Mouse (Mus musculus) urinary bladder, postnatal 4 days (tissue): ENCODE results near the gene Pde9a.

Experiments
- DNase-seq, 2 experiments: peaks; one replicate each; pipeline ENCODE4 v3.0.0; 2021 to 2022; ENCODE audit warnings: low spot score in 2 of 2

Gene Pde9a

DNA sequence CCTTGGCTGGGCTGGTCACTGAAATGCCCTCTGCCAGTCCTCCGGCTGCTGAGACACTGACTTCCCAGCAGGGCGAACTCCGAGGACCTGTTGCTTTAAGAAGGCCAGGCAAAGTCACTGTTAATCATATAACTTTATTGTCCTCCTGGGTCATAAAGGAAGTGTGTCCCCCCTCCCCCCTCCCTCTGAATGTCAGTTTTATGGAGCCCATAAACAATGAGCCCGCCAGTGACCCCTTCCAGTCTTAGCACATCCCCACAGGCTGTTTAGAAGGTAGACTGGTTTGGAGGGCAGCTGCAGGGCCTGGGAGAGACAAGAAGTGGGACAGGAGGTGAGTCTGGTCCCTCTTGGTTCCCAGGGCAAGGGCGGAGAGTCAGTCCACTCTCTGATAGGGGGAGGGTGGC, 46.9 kb downstream of the Pde9a start:
- no peak for DNase-seq

DNA sequence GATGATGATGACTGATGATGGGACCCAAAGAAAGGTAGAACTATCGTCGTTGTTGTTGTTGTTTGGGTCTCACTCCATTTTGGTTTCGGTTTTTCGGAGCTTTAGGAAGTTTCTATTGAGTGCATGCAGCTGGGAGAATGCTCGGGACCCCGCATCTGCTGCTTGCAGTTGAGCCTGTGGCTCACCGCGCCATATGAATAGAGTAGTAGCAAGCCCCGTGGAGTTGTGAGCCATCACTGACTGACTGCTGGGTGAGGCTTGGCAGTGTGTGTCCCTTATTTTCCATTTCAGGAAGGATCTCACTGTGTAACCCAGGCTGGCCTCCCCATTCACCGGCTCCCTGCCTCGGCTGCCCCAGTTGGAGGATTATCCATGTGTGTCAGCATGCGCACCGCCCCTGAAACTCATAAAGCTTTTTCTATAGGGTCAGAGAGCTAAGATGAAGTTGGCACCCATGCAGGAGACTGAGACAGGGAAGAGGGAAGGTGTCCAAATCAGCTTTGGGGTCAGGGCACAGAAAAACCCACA, 47.5 kb downstream of the Pde9a start:
- DNase-seq, result no peak

- no peak for DNase-seq
Observed at GRCm38 (mm10) chr17:31433978-31434797, 48.2 kb downstream of the Pde9a start.

- no peak for DNase-seq
Observed at GRCm38 (mm10) chr17:31434825-31435325, 48.9 kb downstream of the Pde9a start.

DNA sequence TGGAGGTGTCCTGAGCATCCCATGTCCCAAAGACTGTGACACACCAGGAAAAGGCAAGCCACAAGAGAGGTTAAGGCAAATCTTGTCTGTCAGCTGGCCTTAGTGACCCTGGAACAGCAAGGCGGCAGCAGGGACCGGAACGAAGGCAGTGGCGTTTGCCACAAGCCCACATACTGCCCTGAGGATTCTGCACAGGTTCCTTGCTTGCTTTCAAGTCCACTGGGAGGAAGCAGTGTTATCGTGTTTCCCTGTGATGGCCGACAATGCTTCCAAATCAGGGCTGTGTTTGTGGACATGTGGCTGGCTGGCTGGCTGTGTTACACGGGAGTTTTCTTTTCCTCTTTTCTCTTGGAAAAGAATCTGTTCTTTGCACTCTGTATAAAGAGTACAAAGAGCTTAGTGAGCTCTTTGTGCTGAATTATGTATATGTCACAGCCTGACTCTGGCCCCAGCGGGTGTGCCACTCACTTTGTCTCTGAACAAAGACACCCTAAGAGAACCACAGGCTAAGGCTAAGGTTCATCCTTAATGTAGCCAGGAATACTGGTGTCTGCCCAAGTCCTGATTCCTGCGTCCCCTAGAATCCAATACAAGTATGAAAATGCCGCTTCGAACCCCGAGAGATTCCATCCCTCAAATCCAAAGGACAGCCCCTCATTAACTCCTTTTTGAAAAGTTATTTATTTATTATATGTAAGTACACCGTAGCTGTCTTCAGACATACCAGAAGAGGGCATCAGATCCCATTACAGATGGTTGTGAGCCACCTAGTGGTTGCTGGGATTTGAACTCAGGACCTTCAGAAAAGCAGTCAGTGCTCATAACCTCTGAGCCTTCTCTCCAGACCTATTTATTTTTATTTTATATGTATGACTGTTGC, 50.2 kb downstream of the Pde9a start:
- DNase-seq, result no peak

GRCm38 (mm10) chr17:31436814-31437406, 50.9 kb downstream of the Pde9a start:
- DNase-seq, result no peak

DNA sequence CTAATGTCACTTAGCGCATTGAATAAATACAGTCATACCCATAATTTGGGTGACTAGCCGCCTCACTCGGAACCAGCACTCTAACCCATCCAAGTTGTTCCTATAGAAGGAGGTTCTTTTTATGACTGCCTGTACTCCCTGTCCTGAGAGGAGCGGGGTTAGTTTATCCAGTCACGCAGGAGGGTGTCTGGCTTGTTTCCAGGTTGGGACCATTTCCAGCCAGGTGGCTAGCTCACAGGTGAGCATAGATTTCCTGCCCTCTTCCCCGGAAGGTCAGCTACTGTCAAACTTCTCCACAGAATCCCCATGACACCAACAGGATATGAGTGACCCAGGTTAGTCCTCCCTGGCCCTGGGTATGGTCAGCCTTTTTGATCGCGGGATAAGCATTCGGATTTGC, 51.5 kb downstream of the Pde9a start:
- no peak for DNase-seq

DNA sequence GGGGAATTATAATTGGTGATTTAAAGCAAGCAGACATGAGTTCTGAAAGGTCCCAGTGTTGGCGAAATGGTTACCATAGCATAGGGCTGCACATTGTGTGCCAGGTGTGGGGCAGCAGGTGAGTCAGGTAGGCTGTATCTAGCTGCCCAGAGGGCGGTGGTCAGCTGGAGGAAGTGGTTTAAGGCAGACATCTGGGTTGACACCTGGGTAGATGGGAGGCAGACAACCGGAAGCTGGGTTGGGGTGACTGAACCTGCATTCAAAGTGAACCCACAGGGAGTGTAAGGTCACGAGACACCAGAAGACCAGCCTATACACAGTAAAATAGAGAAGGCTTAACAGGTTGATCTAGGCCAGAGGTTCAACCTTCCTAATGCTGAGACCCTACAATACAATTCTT, 54.0 kb downstream of the Pde9a start:
- no peak for DNase-seq

- no peak for DNase-seq
Observed at GRCm38 (mm10) chr17:31442513-31442912, 56.5 kb downstream of the Pde9a start.

GRCm38 (mm10) chr17:31444251-31444650, 58.2 kb downstream of the Pde9a start:
- DNase-seq, result no peak

DNA sequence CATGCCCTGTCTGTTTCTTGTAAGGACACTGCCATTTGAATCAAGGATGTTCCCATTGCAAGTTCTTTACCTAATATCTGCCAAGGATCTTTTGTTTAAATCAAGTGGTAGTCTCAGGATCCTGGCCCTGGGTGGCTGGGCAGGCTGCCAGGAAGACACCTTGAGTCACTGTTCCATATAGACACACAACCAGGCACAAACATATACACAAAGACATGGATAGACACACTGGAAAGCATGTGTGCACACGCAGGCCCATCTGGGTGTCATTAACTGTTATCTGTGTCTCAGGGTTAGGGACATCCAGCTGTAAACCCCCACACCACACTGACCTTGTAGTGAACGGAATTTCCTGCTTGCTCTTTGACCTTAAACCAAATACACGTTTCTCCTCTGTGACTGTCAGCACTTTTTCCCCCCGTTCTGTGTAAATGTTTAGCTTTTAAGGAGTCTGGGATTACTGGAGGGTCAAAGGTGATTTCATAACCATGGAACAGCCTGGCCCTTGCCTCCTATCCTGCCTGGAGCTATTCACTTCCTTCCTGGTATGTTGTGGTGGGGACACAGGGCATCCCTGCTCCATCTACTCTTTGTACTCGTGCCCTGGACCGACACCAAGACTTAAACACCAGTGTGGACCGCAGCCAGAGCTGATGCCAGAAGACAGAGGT, 59.2 kb downstream of the Pde9a start:
- DNase-seq, result no peak

- DNase-seq, result no peak
Observed at GRCm38 (mm10) chr17:31447766-31448165, 61.8 kb downstream of the Pde9a start.

GRCm38 (mm10) chr17:31448519-31448918, 62.5 kb downstream of the Pde9a start:
- no peak for DNase-seq

GRCm38 (mm10) chr17:31450206-31450605, 64.2 kb downstream of the Pde9a start:
- DNase-seq, result no peak

- DNase-seq, result peak in 1 of 2 experiments; percentile 53
Observed at GRCm38 (mm10) chr17:31451179-31451708, 65.2 kb downstream of the Pde9a start.

DNA sequence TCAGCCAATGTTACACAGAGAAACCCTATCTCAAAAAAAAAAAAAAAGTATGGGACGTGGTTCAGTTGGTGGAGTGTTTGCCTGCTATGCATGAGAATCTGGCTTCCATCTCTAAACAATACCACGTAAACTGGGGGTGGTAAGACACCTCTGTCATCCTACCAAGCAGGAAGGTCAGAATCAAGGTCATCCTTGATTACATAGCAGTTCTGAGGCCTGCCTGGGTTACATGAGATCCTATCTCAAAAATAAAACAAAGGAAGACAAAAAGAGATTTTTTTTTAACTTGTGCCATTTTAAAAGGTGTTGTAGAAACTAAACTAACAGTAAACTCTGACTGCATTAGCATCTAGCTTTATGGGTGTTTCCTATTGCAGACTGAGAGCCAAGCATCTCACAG, 66.8 kb downstream of the Pde9a start:
- no peak for DNase-seq

DNA sequence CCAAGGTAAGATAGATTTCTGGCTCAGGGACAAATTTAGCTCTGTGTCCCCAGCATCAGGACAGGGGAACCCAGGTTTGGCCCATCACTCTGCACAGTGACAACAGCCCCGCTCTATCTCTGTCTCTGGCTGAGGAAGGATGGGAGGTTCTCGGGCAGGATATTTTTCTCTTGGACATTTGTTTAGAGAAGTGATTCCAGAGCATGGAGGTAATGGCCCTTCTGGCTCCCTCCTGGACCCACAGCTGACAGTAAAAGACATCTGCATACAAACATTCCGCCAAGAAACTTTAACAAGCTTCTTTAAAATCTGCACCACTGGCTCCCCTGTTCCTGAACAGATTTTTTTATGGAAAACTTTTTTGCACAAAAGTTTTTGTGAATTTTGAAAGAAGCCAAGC, 67.5 kb downstream of the Pde9a start:
- no peak for DNase-seq

- DNase-seq, result no peak
Observed at GRCm38 (mm10) chr17:31454056-31454455, 68.0 kb downstream of the Pde9a start.

GRCm38 (mm10) chr17:31456723-31457567, 70.9 kb downstream of the Pde9a start:
- peak in 1 of 2 experiments; percentile 62 for DNase-seq

GRCm38 (mm10) chr17:31460416-31460815, 74.4 kb downstream of the Pde9a start:
- no peak for DNase-seq
